Mouse (Mus musculus) bone marrow, adult 2 months (tissue): ENCODE results near the gene Col1a2. TPM values are rescaled to one million over a fixed set of nuclear protein-coding genes. Genes with fewer than 3 reads are reported as not detected.

Experiments used
- H3K27ac ChIP-seq: fragments of 200-500 bp; 2 replicates; pipeline ENCODE4 v1.5.1; 2012; ENCODE audit warnings: low read depth, mild to moderate bottlenecking, control low read depth, inconsistent platforms, low read length; ENCODE audit not compliant: control insufficient read depth, poor library complexity, insufficient read depth
- H3K4me1 ChIP-seq: fragments of 200-500 bp; 2 replicates; pipeline ENCODE4 v1.6.1; 2011; ENCODE audit warnings: low read length; ENCODE audit not compliant: control insufficient read depth, insufficient read depth
- H3K4me3 ChIP-seq: fragments of 200-500 bp; replicated peaks from 2 replicates; pipeline ENCODE3; 2011; ENCODE audit warnings: mild to moderate bottlenecking, low read depth, low read length, control low read depth; ENCODE audit not compliant: control insufficient read depth
- CTCF ChIP-seq: fragments of 200-500 bp; IDR thresholded peaks from 2 replicates; pipeline ENCODE4 v1.5.1; 2011; ENCODE audit warnings: low read length, control low read depth; ENCODE audit not compliant: control insufficient read depth, insufficient read depth
- POLR2A ChIP-seq: fragments of 200-500 bp; IDR thresholded peaks from 2 replicates; pipeline ENCODE4 v1.6.1; 2011; ENCODE audit warnings: low read depth, mild to moderate bottlenecking, control low read depth, low read length, borderline replicate concordance; ENCODE audit not compliant: control insufficient read depth
- WGBS: fragments of 180-500 bp; shearing (Covaris S2); methylation state at CpG from one replicate; pipeline ENCODE4 v1.1.7; 2018; 5-methylcytosine and 5-hydroxymethylcytosine counted together
- polyA plus RNA-seq: library from polyadenylated mRNA; stranded (reverse); fragments of >200 nt; gene quantifications from 2 replicates; pipeline ENCODE4 v1.2.4, GENCODE M21; 2011; ENCODE audit warnings: low replicate concordance; ENCODE audit not compliant: missing spikeins, insufficient read depth, insufficient read length

The Col1a2 gene
- polyA plus RNA-seq = 35.5 and 49.6 TPM in 2 replicates

GRCm38 (mm10) chr6:4504603-4505131 lies at the start of gene Col1a2:
Gene Col1a2 (plus strand): TSS chr6:4504814.
- TF ChIP-seq POLR2A (no peak), CTCF (no peak)
- WGBS = 40% methylated on average over 2 of the region's 3 CpGs
- Histone ChIP-seq H3K4me1 (no peaks in the 10 kb centered on the region), H3K4me3 (no peak within 1 kb of the TSS), H3K27ac (no peak within 1 kb of the TSS; the same call in 1 of the 2 replicates)

GRCm38 (mm10) chr6:4455518-4455917 lies 49.1 kb upstream of the Col1a2 start:
- H3K27ac ChIP-seq = no peak overlapping the region
- WGBS = 85% methylated on average over 5 of the region's 5 CpGs
- H3K4me1 ChIP-seq = no peaks in the 10 kb centered on the region
- H3K4me3 ChIP-seq = no peak overlapping the region
- no peak for TF ChIP-seq CTCF
- no peak for TF ChIP-seq POLR2A

GRCm38 (mm10) chr6:4455961-4456617 lies 48.5 kb upstream of the Col1a2 start:
- Histone ChIP-seq H3K4me1 (no peaks in the 10 kb centered on the region), H3K27ac (no peak overlapping the region), H3K4me3 (no peak overlapping the region)
- TF ChIP-seq CTCF (no peak), POLR2A (no peak)
- WGBS = 76% methylated on average over 5 of the region's 5 CpGs

GRCm38 (mm10) chr6:4456691-4457447 lies 47.7 kb upstream of the Col1a2 start:
- TF ChIP-seq POLR2A (no peak), CTCF (no peak)
- H3K4me3 ChIP-seq = no peak overlapping the region
- H3K4me1 ChIP-seq = no peaks in the 10 kb centered on the region
- no peak overlapping the region for H3K27ac ChIP-seq
- WGBS = 36% methylated on average over 12 of the region's 12 CpGs

GRCm38 (mm10) chr6:4457555-4457996 lies 47.0 kb upstream of the Col1a2 start:
- whole genome bisulfite sequencing = 55% methylated on average over 6 of the region's 6 CpGs
- H3K4me3 ChIP-seq = no peak overlapping the region
- no peak for TF ChIP-seq CTCF
- no peak for TF ChIP-seq POLR2A
- H3K27ac ChIP-seq = no peak overlapping the region
- H3K4me1 ChIP-seq = no peaks in the 10 kb centered on the region

- 41% methylated on average over 3 of the region's 3 CpGs for WGBS
Observed at GRCm38 (mm10) chr6:4465320-4465719, 39.3 kb upstream of the Col1a2 start.

GRCm38 (mm10) chr6:4483577-4483936 lies 21.1 kb upstream of the Col1a2 start:
- no peak for TF ChIP-seq CTCF
- no peak for TF ChIP-seq POLR2A
- H3K27ac ChIP-seq = no peak overlapping the region
- no peak overlapping the region for H3K4me3 ChIP-seq
- no peaks in the 10 kb centered on the region for H3K4me1 ChIP-seq
- 66% methylated on average over 4 of the region's 4 CpGs for WGBS

More at GRCm38 (mm10) chr6:4465320-4465719, 39.3 kb upstream of the Col1a2 start:
- Histone ChIP-seq H3K27ac (no peak overlapping the region), H3K4me3 (no peak overlapping the region), H3K4me1 (no peaks in the 10 kb centered on the region)
- no peak for TF ChIP-seq CTCF
- TF ChIP-seq POLR2A = no peak

- TF ChIP-seq POLR2A = no peak
- TF ChIP-seq CTCF = no peak
- Histone ChIP-seq H3K4me3 (no peak overlapping the region), H3K27ac (no peak overlapping the region), H3K4me1 (no peaks in the 10 kb centered on the region)
- WGBS = 15% methylated on average over 7 of the region's 7 CpGs
Observed at GRCm38 (mm10) chr6:4483937-4484601, 20.5 kb upstream of the Col1a2 start.
